Mouse (Mus musculus) spleen, postnatal 10 days (tissue): ENCODE measurements around the gene Agt.

Experiments used
- DNase-seq, 2 experiments: peaks; one replicate each; pipeline ENCODE4 v3.0.0; 2021 to 2022; ENCODE audit warnings: low spot score in 2 of 2

Gene Agt

DNA sequence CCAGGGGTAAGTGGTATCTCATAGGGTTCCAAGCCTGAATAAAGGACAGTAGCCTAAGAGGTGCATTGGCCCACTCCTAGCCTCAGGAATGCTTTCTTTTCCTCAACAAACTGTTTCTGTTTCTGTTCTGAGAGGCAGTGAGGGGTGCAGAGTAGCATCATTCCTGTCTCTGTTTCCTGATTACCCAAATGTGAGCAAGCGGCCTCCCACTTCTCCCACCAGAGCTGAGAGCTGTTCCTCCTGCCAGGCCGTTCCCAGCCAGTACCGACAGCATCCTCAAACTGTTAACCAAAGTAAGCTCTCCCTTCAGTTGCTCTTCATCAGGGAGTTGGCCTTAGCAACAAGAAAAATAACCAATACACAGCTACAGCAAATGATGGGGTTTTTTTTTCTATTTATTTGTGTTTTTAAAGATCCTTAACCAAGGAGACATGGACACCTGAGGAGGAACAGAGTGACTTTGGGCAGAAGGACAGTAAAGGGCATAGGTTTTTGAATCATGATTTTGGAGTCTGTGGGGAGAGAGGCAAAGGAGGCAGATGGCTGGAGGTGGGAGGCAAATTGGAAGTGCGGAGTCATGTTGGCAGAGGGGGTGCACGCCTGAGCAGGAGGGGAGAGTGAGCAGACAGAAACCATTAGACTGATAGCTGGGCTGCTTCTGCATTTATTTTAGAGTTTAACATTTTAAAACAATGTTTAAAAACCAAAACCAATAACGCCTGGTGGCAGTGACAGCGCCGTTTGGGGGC, 61.8 kb downstream of the Agt start:
- DNase-seq, result no peak
